Mouse (Mus musculus) liver, embryonic 11.5 days (tissue): ENCODE measurements at regions not wholly inside any gene's neighbourhood (a gene's known extent, or its start where the extent isn't known, plus 50 kb on each side); places are given as distances from the start of the nearest gene placed in this dataset.

Experiments
- ATAC-seq: fragments of 200-750 bp; cut with Nextera tagmentation; replicated peaks from 2 replicates; pipeline ENCODE4 v1.8.0; 2017; ENCODE audit warnings: moderate number of reproducible peaks, mild to moderate bottlenecking, moderate TSS enrichment, moderate library complexity; ENCODE audit not compliant: low FRiP score
- DNase-seq: peaks from one replicate; pipeline ENCODE4 v3.0.0-alpha.2; 2017; ENCODE audit warnings: low spot score
- H3K27ac ChIP-seq: fragments of 300-500 bp; sonication (generic); 2 replicates; pipeline ENCODE4 v1.5.1; 2014; ENCODE audit warnings: mild to moderate bottlenecking, low read depth, low read length, control low read depth
- H3K27me3 ChIP-seq: fragments of 300-500 bp; sonication (generic); replicated peaks from 2 replicates; pipeline ENCODE4 v1.6.1; 2014; ENCODE audit warnings: low read length, mixed read lengths; ENCODE audit not compliant: control insufficient read depth, insufficient read depth
- H3K36me3 ChIP-seq: fragments of 300-500 bp; sonication (generic); 2 replicates; pipeline ENCODE4 v1.6.1; 2014; ENCODE audit warnings: mild to moderate bottlenecking, low read length, moderate library complexity, mixed read lengths; ENCODE audit not compliant: control insufficient read depth, insufficient read depth
- H3K4me1 ChIP-seq: fragments of 300-500 bp; sonication (generic); replicated peaks from 2 replicates; pipeline ENCODE4 v1.6.1; 2014; ENCODE audit warnings: low read length, mixed read lengths; ENCODE audit not compliant: control insufficient read depth, insufficient read depth
- H3K4me2 ChIP-seq: fragments of 300-500 bp; sonication (generic); 2 replicates; pipeline ENCODE4 v1.6.1; 2014; ENCODE audit warnings: mild to moderate bottlenecking, control low read depth, moderate library complexity
- H3K4me3 ChIP-seq: fragments of 300-500 bp; sonication (generic); 2 replicates; pipeline ENCODE4 v1.5.1; 2014; ENCODE audit warnings: low read depth, low read length, control low read depth
- H3K9ac ChIP-seq: fragments of 300-500 bp; sonication (generic); 2 replicates; pipeline ENCODE4 v1.6.1; 2014; ENCODE audit warnings: low read depth, low read length, control low read depth
- H3K9me3 ChIP-seq: fragments of 300-500 bp; sonication (generic); 2 replicates; pipeline ENCODE4 v1.6.1; 2016; ENCODE audit warnings: low read length, inconsistent platforms, mixed read lengths; ENCODE audit not compliant: control insufficient read depth
- WGBS: fragments of 180-500 bp; shearing (Covaris S2); extraction: QIAGEN DNeasy Blood & Tissue Kit; methylation state at CpG from one replicate; pipeline ENCODE4 v1.1.7; 2014; 5-methylcytosine and 5-hydroxymethylcytosine counted together

GRCm38 (mm10) chr9:68462755-68463154 is 190.8 kb upstream of the Rora start:
- DNase-seq: no peak

GRCm38 (mm10) chr9:68463637-68464304 is 189.8 kb upstream of the Rora start:
- Histone ChIP-seq H3K4me2 (no peak overlapping the region), H3K4me3 (no peak overlapping the region), H3K27me3 (no peaks in the 10 kb centered on the region), H3K4me1 (no peaks in the 10 kb centered on the region), H3K9ac (no peak overlapping the region), H3K27ac (no peak overlapping the region), H3K36me3 (no peaks in the 10 kb centered on the region), H3K9me3 (no peaks in the 10 kb centered on the region)
- DNase-seq (no peak), ATAC-seq (no peak)
- WGBS: 52% methylated on average over 4 of the region's 4 CpGs

More at GRCm38 (mm10) chr9:68462755-68463154, 190.8 kb upstream of the Rora start:
- no peak overlapping the region for H3K4me3 ChIP-seq
- WGBS: 84% methylated on average over 5 of the region's 5 CpGs
- H3K9me3 ChIP-seq: no peaks in the 10 kb centered on the region
- no peak for ATAC-seq
- no peak overlapping the region for H3K9ac ChIP-seq
- H3K36me3 ChIP-seq: no peaks in the 10 kb centered on the region
- H3K27me3 ChIP-seq: no peaks in the 10 kb centered on the region
- no peak overlapping the region for H3K27ac ChIP-seq
- H3K4me2 ChIP-seq: no peak overlapping the region
- H3K4me1 ChIP-seq: no peaks in the 10 kb centered on the region

- no peak overlapping the region for H3K4me2 ChIP-seq
- no peaks in the 10 kb centered on the region for H3K36me3 ChIP-seq
- H3K27ac ChIP-seq: no peak overlapping the region
- DNase-seq (no peak), ATAC-seq (no peak)
- no peaks in the 10 kb centered on the region for H3K9me3 ChIP-seq
- H3K9ac ChIP-seq: no peak overlapping the region
- no peaks in the 10 kb centered on the region for H3K27me3 ChIP-seq
- no peaks in the 10 kb centered on the region for H3K4me1 ChIP-seq
- WGBS: 73% methylated on average over 5 of the region's 5 CpGs
- H3K4me3 ChIP-seq: no peak overlapping the region
Observed at GRCm38 (mm10) chr9:68466671-68467070, 186.9 kb upstream of the Rora start.

GRCm38 (mm10) chr9:68476391-68476790 is 177.2 kb upstream of the Rora start:
- Histone ChIP-seq H3K27ac (no peak overlapping the region), H3K4me2 (no peak overlapping the region), H3K9me3 (no peaks in the 10 kb centered on the region), H3K27me3 (no peaks in the 10 kb centered on the region), H3K9ac (no peak overlapping the region), H3K4me1 (no peaks in the 10 kb centered on the region), H3K4me3 (no peak overlapping the region), H3K36me3 (no peaks in the 10 kb centered on the region)
- ATAC-seq: no peak
- WGBS: 78% methylated on average over 12 of the region's 12 CpGs
- no peak for DNase-seq

GRCm38 (mm10) chr9:68477466-68477865 is 176.1 kb upstream of the Rora start:
- 83% methylated on average over 3 of the region's 3 CpGs for WGBS
- H3K4me2 ChIP-seq: no peak overlapping the region
- no peaks in the 10 kb centered on the region for H3K27me3 ChIP-seq
- DNase-seq: no peak
- H3K27ac ChIP-seq: no peak overlapping the region
- H3K36me3 ChIP-seq: no peaks in the 10 kb centered on the region
- H3K4me1 ChIP-seq: no peaks in the 10 kb centered on the region
- no peak for ATAC-seq
- no peaks in the 10 kb centered on the region for H3K9me3 ChIP-seq
- no peak overlapping the region for H3K4me3 ChIP-seq
- no peak overlapping the region for H3K9ac ChIP-seq

GRCm38 (mm10) chr9:68486646-68487045 is 166.9 kb upstream of the Rora start:
- no peaks in the 10 kb centered on the region for H3K4me1 ChIP-seq
- no peak overlapping the region for H3K4me3 ChIP-seq
- DNase-seq: no peak
- H3K27ac ChIP-seq: no peak overlapping the region
- no peak overlapping the region for H3K9ac ChIP-seq
- no peak for ATAC-seq
- H3K27me3 ChIP-seq: no peaks in the 10 kb centered on the region
- H3K4me2 ChIP-seq: no peak overlapping the region
- 78% methylated on average over 5 of the region's 5 CpGs for WGBS
- H3K9me3 ChIP-seq: no peaks in the 10 kb centered on the region
- H3K36me3 ChIP-seq: no peaks in the 10 kb centered on the region

- Histone ChIP-seq H3K27ac (no peak overlapping the region), H3K4me2 (no peak overlapping the region), H3K9me3 (no peaks in the 10 kb centered on the region), H3K4me1 (no peaks in the 10 kb centered on the region), H3K9ac (no peak overlapping the region), H3K4me3 (no peak overlapping the region), H3K36me3 (no peaks in the 10 kb centered on the region), H3K27me3 (no peaks in the 10 kb centered on the region)
- DNase-seq (no peak), ATAC-seq (no peak)
- 71% methylated on average over 2 of the region's 2 CpGs for WGBS
Observed at GRCm38 (mm10) chr9:68491151-68491550, 162.4 kb upstream of the Rora start.

GRCm38 (mm10) chr9:68521218-68521617 is 132.4 kb upstream of the Rora start:
- no peak overlapping the region for H3K4me2 ChIP-seq
- 70% methylated on average over 5 of the region's 5 CpGs for WGBS
- H3K4me1 ChIP-seq: no peaks in the 10 kb centered on the region
- H3K27ac ChIP-seq: no peak overlapping the region
- no peak for ATAC-seq
- no peaks in the 10 kb centered on the region for H3K9me3 ChIP-seq
- no peak overlapping the region for H3K4me3 ChIP-seq
- no peaks in the 10 kb centered on the region for H3K36me3 ChIP-seq
- DNase-seq: no peak
- H3K27me3 ChIP-seq: no peaks in the 10 kb centered on the region
- no peak overlapping the region for H3K9ac ChIP-seq

- Histone ChIP-seq H3K9ac (no peak overlapping the region), H3K4me2 (no peak overlapping the region), H3K36me3 (no peaks in the 10 kb centered on the region), H3K4me3 (no peak overlapping the region), H3K9me3 (no peaks in the 10 kb centered on the region), H3K4me1 (no peaks in the 10 kb centered on the region), H3K27ac (no peak overlapping the region), H3K27me3 (no peaks in the 10 kb centered on the region)
- DNase-seq (no peak), ATAC-seq (no peak)
- 75% methylated on average over 14 of the region's 14 CpGs for WGBS
Observed at GRCm38 (mm10) chr9:68561767-68562552, 91.6 kb upstream of the Rora start.
